Mouse (Mus musculus) ES-Bruce4 (cell line): ENCODE measurements around the gene Ccdc159. TPM values are rescaled to one million over a fixed set of nuclear protein-coding genes. Genes with fewer than 3 reads are reported as not detected.

ENCODE experiments used
- H3K27ac ChIP-seq: 2 replicates; pipeline ENCODE4 v1.5.1; 2012; ENCODE audit warnings: low read length, inconsistent platforms; ENCODE audit not compliant: insufficient read depth
- H3K27me3 ChIP-seq: 2 replicates; pipeline ENCODE4 v1.6.1; 2012; ENCODE audit warnings: mild to moderate bottlenecking, low read length, inconsistent platforms; ENCODE audit not compliant: control insufficient read depth, poor library complexity, insufficient read depth, severe bottlenecking
- H3K36me3 ChIP-seq: 2 replicates; pipeline ENCODE4 v1.6.1; 2012; ENCODE audit warnings: inconsistent platforms, mild to moderate bottlenecking, low read length, moderate library complexity; ENCODE audit not compliant: control insufficient read depth, poor library complexity, insufficient read depth, severe bottlenecking
- H3K4me1 ChIP-seq: one replicate; pipeline ENCODE4 v1.8.1; 2011; ENCODE audit warnings: low read length; ENCODE audit not compliant: control insufficient read depth, insufficient read depth
- H3K4me3 ChIP-seq: 2 replicates; pipeline ENCODE4 v1.5.1; 2011; ENCODE audit warnings: low read depth, mild to moderate bottlenecking, low read length
- H3K9ac ChIP-seq: 2 replicates; pipeline ENCODE4 v1.6.1; 2012; ENCODE audit warnings: low read depth, mild to moderate bottlenecking, inconsistent platforms; ENCODE audit not compliant: poor library complexity, severe bottlenecking
- H3K9me3 ChIP-seq: replicated peaks from 2 replicates; pipeline ENCODE4 v1.6.1; 2012; ENCODE audit warnings: mild to moderate bottlenecking, low read length, inconsistent platforms; ENCODE audit not compliant: control insufficient read depth, poor library complexity, insufficient read depth, severe bottlenecking
- CTCF ChIP-seq: IDR thresholded peaks from one replicate; pipeline ENCODE4 v1.8.1; 2011; ENCODE audit warnings: low read depth, low read length
- EP300 ChIP-seq: IDR thresholded peaks from 2 replicates; pipeline ENCODE4 v1.6.1; 2011; ENCODE audit warnings: low read depth, low read length; ENCODE audit not compliant: insufficient read depth
- POLR2A ChIP-seq: IDR thresholded peaks from one replicate; pipeline ENCODE4 v1.8.1; 2011; ENCODE audit warnings: low read length; ENCODE audit not compliant: insufficient read depth
- polyA plus RNA-seq: library from polyadenylated mRNA; stranded (reverse); fragments of >200 nt; gene quantifications from 2 replicates; pipeline ENCODE4 v1.2.4, GENCODE M21; 2011; ENCODE audit warnings: low read depth; ENCODE audit not compliant: missing spikeins, insufficient read depth, insufficient read length

The Ccdc159 gene
- polyA plus RNA-seq, 1 experiment = 2.9 TPM

GRCm38 (mm10) chr9:21909474-21910223 is 17.6 kb upstream of the Ccdc159 start:
- no peak overlapping the region for H3K27ac ChIP-seq
- H3K36me3 ChIP-seq = no peaks in the 10 kb centered on the region
- H3K9ac ChIP-seq = no peak overlapping the region
- no peaks in the 10 kb centered on the region for H3K9me3 ChIP-seq
- H3K27me3 ChIP-seq = no peaks in the 10 kb centered on the region
- TF ChIP-seq POLR2A (no peak), CTCF (no peak), EP300 (no peak)
- no peaks in the 10 kb centered on the region for H3K4me1 ChIP-seq
- no peak overlapping the region for H3K4me3 ChIP-seq

- H3K4me3 ChIP-seq = no peak overlapping the region; the same call in 1 of the 2 replicates
Observed at GRCm38 (mm10) chr9:21916851-21917492, 10.3 kb upstream of the Ccdc159 start.

GRCm38 (mm10) chr9:21917493-21918034 is 9.7 kb upstream of the Ccdc159 start:
- Histone ChIP-seq H3K9ac (peak overlapping the region; percentile 14), H3K27ac (no peak overlapping the region), H3K27me3 (no peaks in the 10 kb centered on the region), H3K36me3 (no peaks in the 10 kb centered on the region), H3K9me3 (no peaks in the 10 kb centered on the region), H3K4me1 (no peaks in the 10 kb centered on the region), H3K4me3 (peak overlapping the region; percentile 77)
- TF ChIP-seq EP300 (no peak), POLR2A (no peak), CTCF (no peak)

More at GRCm38 (mm10) chr9:21916851-21917492, 10.3 kb upstream of the Ccdc159 start:
- Histone ChIP-seq H3K4me1 (no peaks in the 10 kb centered on the region), H3K36me3 (no peaks in the 10 kb centered on the region), H3K9ac (peak overlapping the region; percentile 14), H3K9me3 (no peaks in the 10 kb centered on the region), H3K27me3 (no peaks in the 10 kb centered on the region), H3K27ac (no peak overlapping the region)
- TF ChIP-seq POLR2A (no peak), CTCF (no peak), EP300 (no peak)

GRCm38 (mm10) chr9:21918035-21918592 is 9.2 kb upstream of the Ccdc159 start, which contains the start of gene Rab3d:
Gene Rab3d (minus strand): TSS chr9:21918192.
- no peaks in the 10 kb centered on the region for H3K4me1 ChIP-seq
- H3K27me3 ChIP-seq = no peaks in the 10 kb centered on the region
- H3K4me3 ChIP-seq = peak within 1 kb of the TSS; percentile 77
- TF ChIP-seq POLR2A = peak; percentile 87
- no peak for TF ChIP-seq CTCF
- H3K36me3 ChIP-seq = no peaks in the 10 kb centered on the region
- H3K9ac ChIP-seq = peak within 1 kb of the TSS; percentile 14
- no peak within 1 kb of the TSS for H3K27ac ChIP-seq
- no peaks in the 10 kb centered on the region for H3K9me3 ChIP-seq

GRCm38 (mm10) chr9:21918692-21919384 is 8.4 kb upstream of the Ccdc159 start:
- no peak overlapping the region for H3K9ac ChIP-seq
- no peak overlapping the region for H3K27ac ChIP-seq
- H3K9me3 ChIP-seq = no peaks in the 10 kb centered on the region
- H3K27me3 ChIP-seq = no peaks in the 10 kb centered on the region
- H3K4me1 ChIP-seq = no peaks in the 10 kb centered on the region
- TF ChIP-seq EP300 = no peak
- no peak for TF ChIP-seq CTCF
- TF ChIP-seq POLR2A = no peak
- no peak overlapping the region for H3K4me3 ChIP-seq
- H3K36me3 ChIP-seq = no peaks in the 10 kb centered on the region
